Mouse (Mus musculus) hindbrain, postnatal 0 days (tissue): ENCODE measurements around the gene Acot1. TPM values are rescaled to one million over a fixed set of nuclear protein-coding genes. Genes with fewer than 3 reads are reported as not detected.
"Not testable (repeated sequence)": the region's sequence is repeated elsewhere in the genome, so short reads cannot be mapped to it uniquely, and the experiment has no call there.

Source experiments
- ATAC-seq: fragments of 200-750 bp; cut with Nextera tagmentation; 2 replicates; pipeline ENCODE4 v1.8.0; 2017; ENCODE audit warnings: mild to moderate bottlenecking, moderate TSS enrichment, moderate library complexity
- DNase-seq: peaks from one replicate; pipeline ENCODE4 v3.0.0-alpha.2; 2015; ENCODE audit warnings: low spot score
- H3K27ac ChIP-seq: fragments of 300-500 bp; sonication (generic); 2 replicates; pipeline ENCODE4 v1.5.1; 2014; ENCODE audit warnings: mild to moderate bottlenecking
- H3K27me3 ChIP-seq: fragments of 300-500 bp; sonication (generic); 2 replicates; pipeline ENCODE4 v1.6.1; 2014; ENCODE audit warnings: low read length, mixed read lengths; ENCODE audit not compliant: insufficient read depth
- H3K36me3 ChIP-seq: fragments of 300-500 bp; sonication (generic); 2 replicates; pipeline ENCODE4 v1.6.1; 2014; ENCODE audit warnings: low read length, mixed read lengths; ENCODE audit not compliant: insufficient read depth
- H3K4me1 ChIP-seq: fragments of 300-500 bp; sonication (generic); 2 replicates; pipeline ENCODE4 v1.6.1; 2014; ENCODE audit warnings: antibody characterized with exemption, low read length, mixed read lengths; ENCODE audit not compliant: insufficient read depth
- H3K4me2 ChIP-seq: fragments of 300-500 bp; sonication (generic); 2 replicates; pipeline ENCODE4 v1.6.1; 2014; ENCODE audit warnings: low read depth, mild to moderate bottlenecking, low read length, moderate library complexity, mixed read lengths
- H3K4me3 ChIP-seq: fragments of 300-500 bp; sonication (generic); 2 replicates; pipeline ENCODE4 v1.5.1; 2014; ENCODE audit warnings: low read length
- H3K9ac ChIP-seq: fragments of 300-500 bp; sonication (generic); replicated peaks from 2 replicates; pipeline ENCODE4 v1.6.1; 2014; ENCODE audit warnings: mild to moderate bottlenecking, low read length, moderate library complexity, mixed read lengths
- H3K9me3 ChIP-seq: fragments of 300-500 bp; sonication (generic); 2 replicates; pipeline ENCODE4 v1.6.1; 2016; ENCODE audit warnings: low read length, mixed read lengths
- CTCF ChIP-seq: IDR thresholded peaks from 2 replicates; pipeline ENCODE4 v1.5.1; 2016; ENCODE audit warnings: antibody characterized with exemption, control low read depth, low read depth
- WGBS: fragments of 180-500 bp; shearing (Covaris S2); extraction: QIAGEN DNeasy Blood & Tissue Kit; methylation state at CpG from one replicate; pipeline ENCODE4 v1.1.7; 2014; 5-methylcytosine and 5-hydroxymethylcytosine counted together
- polyA plus RNA-seq: library from polyadenylated mRNA; unstranded; fragments of >200 nt; fragmentation: Nextera tagmentation; extraction: Ambion mirVana; gene quantifications from 2 replicates; pipeline ENCODE4 v1.2.1, GENCODE M21; 2015
- total RNA-seq: library from RNA; depleted of rRNA; stranded (reverse); fragments of >200 nt; gene quantifications from 2 replicates; pipeline ENCODE4 v1.2.3, GENCODE M21; 2014

The Acot1 gene
- total and polyA plus RNA-seq, 2 experiments from 2014 or later = 172 to 178 TPM

DNA sequence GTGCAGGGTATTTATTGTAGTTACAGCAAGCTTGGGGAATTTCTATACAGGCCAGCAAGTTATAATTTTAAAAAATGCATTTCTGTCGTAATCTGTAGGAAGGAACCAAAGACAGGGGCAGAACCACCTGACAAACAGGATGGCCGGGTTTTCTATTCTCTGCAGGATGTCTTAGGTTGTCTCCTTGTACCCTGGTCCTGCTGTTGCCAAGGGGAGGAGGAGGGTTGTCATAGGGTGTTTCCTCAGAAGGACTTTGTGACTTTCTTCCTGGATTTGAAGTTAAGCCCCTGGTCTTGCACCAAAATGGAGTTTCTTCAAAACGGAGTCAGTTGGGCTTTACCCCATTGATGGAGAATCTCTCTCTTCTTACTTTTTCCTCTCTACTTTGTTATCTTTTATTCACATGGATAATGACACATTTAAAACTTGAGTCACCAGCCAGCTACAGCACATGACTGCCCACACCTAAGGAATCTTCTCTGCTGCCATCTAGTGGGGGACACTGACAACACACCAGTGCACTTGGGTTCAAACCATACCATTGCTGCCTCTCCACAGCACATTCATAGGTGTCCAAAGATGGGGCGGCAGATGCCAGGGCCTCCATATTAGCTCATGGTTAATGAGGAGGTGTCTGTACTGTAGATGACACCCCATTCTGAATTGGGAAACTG lies 21.5 kb downstream of the Acot1 start:
- no peak overlapping the region for H3K4me3 ChIP-seq
- TF ChIP-seq CTCF = peak; percentile 88
- no peaks in the 10 kb centered on the region for H3K27me3 ChIP-seq
- no peaks in the 10 kb centered on the region for H3K36me3 ChIP-seq
- DNase-seq (peak; percentile 82), ATAC-seq (0 out of 2 replicates have a peak, but pooled peaks have one; percentile 59)
- no peak overlapping the region for H3K4me2 ChIP-seq
- WGBS = 67% methylated on average over 4 of the region's 4 CpGs
- H3K9ac ChIP-seq = no peak overlapping the region
- H3K27ac ChIP-seq = no peak overlapping the region
- no peaks in the 10 kb centered on the region for H3K4me1 ChIP-seq
- no peaks in the 10 kb centered on the region for H3K9me3 ChIP-seq

DNA sequence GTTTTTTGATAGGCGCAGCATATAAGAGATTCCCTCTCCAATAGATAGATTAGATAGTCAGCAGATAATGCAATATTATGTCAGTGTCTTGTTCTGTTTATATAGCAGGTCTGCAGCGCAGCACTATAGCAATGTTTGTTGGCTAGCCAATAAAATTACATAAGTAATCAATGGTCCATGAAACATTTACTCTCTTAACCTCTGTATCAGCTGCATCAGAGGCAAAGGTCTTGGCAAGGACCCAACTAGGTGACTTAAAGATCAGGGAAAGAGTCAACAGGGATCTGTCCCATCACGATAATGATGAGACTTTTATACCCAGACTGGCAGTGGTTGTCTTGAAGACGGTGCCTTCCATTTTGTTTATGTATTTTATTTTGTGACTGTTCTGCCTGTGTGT lies 23.6 kb downstream of the Acot1 start:
- Histone ChIP-seq H3K4me3 (no peak overlapping the region), H3K27me3 (no peaks in the 10 kb centered on the region), H3K4me2 (no peak overlapping the region), H3K9me3 (no peaks in the 10 kb centered on the region), H3K27ac (no peak overlapping the region), H3K9ac (no peak overlapping the region), H3K4me1 (no peaks in the 10 kb centered on the region), H3K36me3 (no peaks in the 10 kb centered on the region)
- TF ChIP-seq CTCF = no peak
- WGBS = 91% methylated on average over 4 of the region's 4 CpGs
- no peak for ATAC-seq
- DNase-seq = no peak

DNA sequence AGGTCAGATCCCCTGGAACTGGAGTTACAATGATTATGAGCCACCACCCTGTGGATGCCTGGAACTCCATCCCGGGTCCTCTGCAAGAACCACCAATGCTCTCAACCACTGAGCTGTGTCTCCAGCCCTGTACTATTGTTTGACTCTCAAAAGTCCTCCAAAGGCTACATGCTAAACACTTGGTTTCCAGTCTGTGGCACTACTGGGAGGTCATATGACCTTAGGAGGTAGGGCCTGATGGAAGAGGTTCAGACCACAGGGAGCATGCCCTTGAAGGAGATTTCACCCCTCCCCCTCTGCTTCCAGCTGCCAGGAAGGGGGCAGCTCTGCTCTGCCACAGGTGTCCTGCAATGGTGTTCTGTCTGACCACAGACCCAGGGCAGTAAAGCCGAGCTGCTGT lies 24.0 kb downstream of the Acot1 start:
- H3K4me2 ChIP-seq, H3K9ac ChIP-seq, ATAC-seq, H3K4me3 ChIP-seq, H3K27me3 ChIP-seq, DNase-seq, H3K27ac ChIP-seq, H3K9me3 ChIP-seq, H3K36me3 ChIP-seq, H3K4me1 ChIP-seq: not testable (repeated sequence)
- 90% methylated on average over 2 of the region's 2 CpGs for whole genome bisulfite sequencing

DNA sequence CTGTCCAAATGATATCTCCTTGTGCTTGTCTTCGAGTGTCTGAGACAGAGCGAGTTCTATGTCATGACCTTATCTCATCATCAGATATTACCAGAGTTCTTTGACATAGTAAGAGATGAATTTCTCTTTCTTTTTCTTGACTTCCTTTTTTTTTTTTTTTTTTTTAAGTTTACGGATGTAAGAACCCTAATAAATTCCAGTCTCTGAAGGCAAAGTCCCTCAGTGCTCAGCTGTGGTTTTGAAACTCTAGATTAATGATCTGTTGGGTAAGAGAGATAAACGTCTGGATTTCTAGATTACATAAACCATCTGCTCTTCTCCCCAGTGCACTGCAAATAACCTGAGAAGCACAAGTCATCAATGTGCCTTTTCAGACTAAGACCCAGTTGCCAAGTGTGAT lies 24.8 kb downstream of the Acot1 start:
- H3K4me2 ChIP-seq = no peak overlapping the region
- H3K27ac ChIP-seq = no peak overlapping the region
- H3K9ac ChIP-seq = no peak overlapping the region
- H3K4me3 ChIP-seq = no peak overlapping the region
- no peaks in the 10 kb centered on the region for H3K27me3 ChIP-seq
- WGBS = 77% methylated on average over 4 of the region's 4 CpGs
- H3K9me3 ChIP-seq = no peaks in the 10 kb centered on the region
- H3K4me1 ChIP-seq = no peaks in the 10 kb centered on the region
- no peak for ATAC-seq
- TF ChIP-seq CTCF = no peak
- no peak for DNase-seq
- no peaks in the 10 kb centered on the region for H3K36me3 ChIP-seq

DNA sequence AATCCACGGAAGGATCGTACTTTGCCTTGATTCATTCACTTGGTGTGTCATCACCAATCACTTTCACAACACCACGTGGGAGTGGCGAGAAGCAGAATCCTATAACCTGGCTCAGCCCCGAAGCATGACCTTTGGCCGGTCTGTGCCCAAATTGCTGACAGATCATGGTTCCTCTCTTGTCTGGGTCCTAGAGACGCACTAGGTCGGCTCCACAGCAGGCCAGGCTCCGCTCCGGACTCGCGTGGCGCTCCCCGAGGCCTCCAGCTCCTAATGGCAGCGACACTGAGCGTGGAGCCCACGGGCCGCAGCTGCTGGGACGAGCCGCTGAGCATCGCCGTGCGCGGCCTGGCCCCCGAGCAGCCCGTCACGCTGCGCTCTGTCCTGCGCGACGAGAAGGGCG lies 29.0 kb downstream of the Acot1 start, which contains the start of gene Acot4:
Gene Acot4 (plus strand): TSS at position 139 of the 400 bp plus-strand sequence.
- not testable (repeated sequence) for H3K27ac ChIP-seq, H3K27me3 ChIP-seq, H3K36me3 ChIP-seq, H3K4me1 ChIP-seq, H3K9me3 ChIP-seq
- H3K9ac ChIP-seq = peak within 1 kb of the TSS; percentile 48
- peak within 1 kb of the TSS; percentile 64 for H3K4me2 ChIP-seq
- WGBS = 7% methylated on average over 31 of the region's 32 CpGs
- DNase-seq = peak; percentile 13
- peak; percentile 66; the same call in 1 of the 2 replicates for ATAC-seq
- H3K4me3 ChIP-seq = peak within 1 kb of the TSS; percentile 42

DNA sequence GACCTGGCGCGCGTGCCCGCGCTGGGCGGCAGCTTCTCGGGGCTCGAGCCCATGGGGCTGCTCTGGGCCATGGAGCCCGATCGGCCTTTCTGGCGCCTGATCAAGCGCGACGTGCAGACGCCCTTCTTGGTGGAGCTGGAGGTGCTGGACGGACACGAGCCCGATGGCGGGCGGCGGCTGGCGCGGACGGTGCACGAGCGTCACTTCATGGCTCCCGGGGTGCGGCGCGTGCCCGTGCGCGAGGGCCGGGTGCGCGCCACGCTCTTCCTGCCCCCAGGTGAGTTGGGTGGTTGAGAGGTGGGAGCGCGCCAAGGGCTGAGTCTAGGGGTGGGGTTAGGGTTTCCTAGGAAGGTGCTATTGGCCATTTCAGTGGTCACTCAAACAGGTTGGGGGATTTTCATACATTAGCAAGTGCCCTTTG lies 29.4 kb downstream of the Acot1 start, which contains the start of gene Gm49366:
Gene Gm49366 (plus strand): TSS at position 245 of the 421 bp plus-strand sequence.
- H3K36me3 ChIP-seq, H3K9me3 ChIP-seq, H3K27me3 ChIP-seq, H3K4me1 ChIP-seq, H3K27ac ChIP-seq: not testable (repeated sequence)
- peak within 1 kb of the TSS; percentile 42 for H3K4me3 ChIP-seq
- ATAC-seq = peak; percentile 80
- peak within 1 kb of the TSS; percentile 64 for H3K4me2 ChIP-seq
- WGBS = under 1% methylated on average over 39 of the region's 39 CpGs
- DNase-seq = peak; percentile 48
- H3K9ac ChIP-seq = peak within 1 kb of the TSS; percentile 48

DNA sequence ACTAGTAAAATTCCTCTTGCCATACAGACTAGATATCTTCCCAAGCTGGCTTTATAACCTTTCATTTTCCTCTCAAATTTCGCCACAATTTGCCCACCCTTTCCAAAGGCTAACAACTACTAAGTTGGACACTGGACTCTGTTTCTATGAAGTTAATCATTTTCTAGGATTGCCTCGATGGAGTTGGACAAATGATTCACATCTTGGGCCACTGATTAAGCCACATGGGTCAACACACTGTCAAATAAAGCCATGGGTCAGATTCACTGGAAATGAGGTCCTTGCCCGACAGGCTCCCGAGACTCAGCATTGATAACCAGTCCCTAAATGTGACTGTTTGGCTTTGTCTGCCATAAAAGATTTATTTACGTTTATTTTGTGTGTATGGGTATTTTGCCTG lies 33.0 kb downstream of the Acot1 start:
- H3K27ac ChIP-seq = no peak overlapping the region
- no peaks in the 10 kb centered on the region for H3K9me3 ChIP-seq
- WGBS = 89% methylated on average over 5 of the region's 5 CpGs
- H3K4me1 ChIP-seq = no peaks in the 10 kb centered on the region
- ATAC-seq (no peak), DNase-seq (no peak)
- H3K4me3 ChIP-seq = no peak overlapping the region
- H3K36me3 ChIP-seq = no peaks in the 10 kb centered on the region; the same call in 1 of the 2 replicates
- no peak for TF ChIP-seq CTCF
- H3K4me2 ChIP-seq = no peak overlapping the region
- no peaks in the 10 kb centered on the region for H3K27me3 ChIP-seq
- no peak overlapping the region for H3K9ac ChIP-seq
